Mouse (Mus musculus) erythroblast, embryonic 14.5 days (primary cell): ENCODE results near the gene Dlgap4.

ENCODE experiments used
- GATA1 ChIP-seq: IDR thresholded peaks from 2 replicates; pipeline ENCODE4 v1.6.1; 2012; ENCODE audit warnings: low read length, inconsistent platforms, mixed read lengths
- TAL1 ChIP-seq: IDR thresholded peaks from 3 replicates; pipeline ENCODE4 v1.6.1; 2012; ENCODE audit warnings: low read length, inconsistent platforms, mixed read lengths

GRCm38 (mm10) chr2:156571521-156571920 is 42.0 kb upstream of the Dlgap4 start:
- TF ChIP-seq GATA1 (no peak), TAL1 (no peak)
